Mouse (Mus musculus): ENCODE results near the gene Hcar1.

Gene Hcar1

DNA sequence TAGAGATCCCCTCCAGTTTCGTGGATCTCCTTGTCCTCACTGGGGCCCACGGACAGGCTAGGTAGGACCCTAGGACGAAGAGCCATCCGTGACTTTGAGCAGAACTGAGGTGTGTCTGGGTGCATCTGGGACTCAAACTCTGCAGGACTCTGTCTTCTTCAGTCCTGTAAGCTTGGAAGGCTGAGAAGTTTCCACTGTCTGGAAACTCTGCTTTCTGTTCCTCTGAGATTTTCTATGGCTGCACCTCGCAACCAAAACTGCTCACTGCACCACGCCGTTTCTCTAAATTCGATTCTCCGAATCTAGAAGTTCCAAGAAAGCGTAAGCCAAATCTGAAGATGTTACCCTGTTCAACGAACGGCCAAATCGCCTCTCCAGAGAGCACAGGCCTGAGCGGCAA lies 15.9 kb downstream of the Hcar1 start:
- no peak for DNase-seq (ENCODE audit: low spot score)

DNA sequence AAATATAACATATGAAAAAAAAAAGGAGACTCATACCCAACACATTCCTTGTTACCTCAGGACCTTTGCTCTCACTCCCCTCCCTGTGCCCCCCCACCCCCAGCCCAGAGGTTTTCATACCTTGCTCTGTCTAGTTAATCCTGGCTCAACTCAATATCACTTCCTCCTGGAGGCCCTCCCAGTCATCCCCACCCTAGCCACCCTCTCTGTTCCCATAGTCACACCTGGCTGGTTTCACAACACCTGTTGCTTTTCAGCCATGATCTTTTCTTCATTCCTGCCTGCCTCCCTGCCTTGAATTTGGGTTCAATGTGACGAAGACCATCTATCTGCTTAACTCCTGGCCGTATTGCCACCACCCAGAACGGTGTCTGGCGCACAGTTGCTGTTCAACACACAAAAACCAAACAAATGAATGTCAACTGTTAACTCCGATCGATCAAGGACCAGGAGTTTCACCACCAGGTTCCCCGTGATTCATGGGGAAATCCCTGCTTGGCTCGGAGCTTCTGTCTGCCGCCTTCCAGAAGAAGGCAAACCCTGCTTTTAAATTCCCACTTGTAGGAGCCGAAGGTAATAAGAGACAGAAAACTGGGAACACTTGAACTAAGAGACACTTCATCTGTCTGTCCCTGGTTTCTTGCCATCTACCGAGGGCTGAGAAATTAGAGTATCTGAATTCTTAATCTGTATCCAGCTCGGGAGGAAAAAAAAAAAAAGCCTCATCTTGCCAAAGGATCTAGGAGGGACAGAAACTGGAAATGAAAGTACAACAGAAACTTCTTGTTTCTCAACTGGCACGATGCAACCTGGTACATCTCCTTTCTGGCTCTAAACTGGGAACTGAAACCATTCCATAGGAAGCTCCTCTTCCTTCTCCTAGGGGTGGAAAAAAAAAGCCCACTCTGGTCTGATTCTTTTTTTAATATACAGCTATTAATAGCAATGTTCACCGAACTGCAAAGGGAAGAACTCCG lies 17.2 kb downstream of the Hcar1 start:
- DNase-seq (ENCODE audit: low spot score): no peak

DNA sequence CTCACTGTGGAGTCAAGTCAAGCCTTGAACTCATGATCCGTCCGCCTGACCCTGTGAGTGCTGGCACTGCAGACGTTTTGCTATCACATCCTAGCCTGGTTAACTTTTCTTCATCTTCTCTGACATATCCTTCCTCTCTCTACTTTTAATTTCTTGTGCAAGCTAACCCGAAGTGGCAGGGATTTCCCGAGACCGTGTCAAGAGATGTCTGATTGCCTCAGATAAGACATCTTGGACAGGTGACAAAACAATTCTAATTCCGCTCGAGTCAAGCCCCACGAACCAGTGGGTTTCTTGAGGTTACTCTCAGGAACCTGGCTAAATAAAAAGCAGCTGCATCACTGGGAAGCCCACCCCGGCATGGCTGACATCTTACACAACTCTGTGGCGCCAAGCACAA lies 21.0 kb downstream of the Hcar1 start:
- DNase-seq (ENCODE audit: low spot score): no peak

DNA sequence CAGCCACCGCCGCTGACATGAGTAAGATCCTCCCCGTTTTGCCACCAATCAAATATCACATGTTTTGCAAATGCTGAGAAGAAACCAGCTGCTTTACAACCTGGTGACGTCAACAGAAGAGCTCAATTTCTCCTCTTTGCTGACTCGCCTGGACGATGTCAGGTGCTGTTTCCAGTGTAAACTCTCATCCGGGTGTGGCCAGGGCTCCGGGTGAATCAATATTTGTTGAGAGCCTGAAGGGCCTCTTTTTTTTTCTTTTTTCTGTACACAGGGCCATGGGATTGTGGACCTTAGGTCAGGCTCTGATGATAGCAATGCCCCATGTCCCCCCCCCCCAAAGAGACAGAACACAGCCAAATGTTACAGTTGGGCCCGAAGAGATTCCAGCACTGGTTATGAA lies 25.3 kb downstream of the Hcar1 start:
- peak; percentile 48 for DNase-seq (ENCODE audit: low spot score)

DNA sequence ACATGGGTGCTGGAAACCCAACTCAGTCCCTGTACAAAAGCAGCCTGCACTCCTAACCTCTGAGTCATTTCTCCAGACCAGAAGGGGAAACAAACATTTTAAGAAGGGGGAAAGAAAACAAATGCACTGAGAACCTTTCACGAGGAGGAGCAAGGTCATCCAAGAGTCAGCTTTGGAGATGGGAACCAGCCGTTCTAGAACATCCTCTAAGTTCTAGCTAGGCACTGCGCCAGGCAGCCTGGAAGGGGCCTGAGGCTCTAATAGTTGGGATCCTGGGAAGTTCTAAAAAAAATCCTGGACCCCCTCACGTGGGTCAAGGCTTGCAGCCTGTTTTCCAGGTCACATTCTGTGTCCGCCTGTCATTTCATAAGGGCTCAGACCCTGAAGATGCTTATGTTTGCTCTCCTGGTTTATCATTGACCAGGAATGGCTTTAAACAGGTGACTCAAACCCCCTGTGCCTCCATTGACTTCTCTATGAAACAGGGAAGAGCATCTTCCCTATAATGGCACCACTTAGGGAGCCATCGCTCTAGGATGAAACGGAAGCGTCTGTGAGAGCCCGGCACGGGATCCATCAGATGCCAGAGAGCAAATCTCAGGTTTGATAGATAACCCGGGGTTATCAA lies 25.8 kb downstream of the Hcar1 start:
- no peak for DNase-seq (ENCODE audit: low spot score)

DNA sequence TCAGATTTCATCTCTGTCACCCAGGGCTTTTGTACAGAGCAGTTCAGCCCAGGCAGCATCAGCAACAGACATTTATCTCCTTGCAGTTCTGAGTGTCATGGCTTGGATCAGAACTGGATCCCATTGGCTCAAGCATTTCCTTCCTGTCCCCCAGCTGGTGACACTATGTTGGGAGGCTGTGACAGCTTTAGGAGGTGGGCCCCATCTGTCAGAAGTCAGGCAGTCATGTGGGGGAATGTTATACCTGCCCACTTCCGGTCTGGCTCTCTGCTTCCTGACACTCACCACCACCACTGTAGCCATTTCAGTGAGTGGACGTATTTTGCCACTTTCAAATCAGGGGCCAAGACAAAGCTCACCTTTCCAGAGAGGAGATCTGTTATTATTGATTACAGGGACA lies 28.4 kb downstream of the Hcar1 start:
- no peak for DNase-seq (ENCODE audit: low spot score)

DNA sequence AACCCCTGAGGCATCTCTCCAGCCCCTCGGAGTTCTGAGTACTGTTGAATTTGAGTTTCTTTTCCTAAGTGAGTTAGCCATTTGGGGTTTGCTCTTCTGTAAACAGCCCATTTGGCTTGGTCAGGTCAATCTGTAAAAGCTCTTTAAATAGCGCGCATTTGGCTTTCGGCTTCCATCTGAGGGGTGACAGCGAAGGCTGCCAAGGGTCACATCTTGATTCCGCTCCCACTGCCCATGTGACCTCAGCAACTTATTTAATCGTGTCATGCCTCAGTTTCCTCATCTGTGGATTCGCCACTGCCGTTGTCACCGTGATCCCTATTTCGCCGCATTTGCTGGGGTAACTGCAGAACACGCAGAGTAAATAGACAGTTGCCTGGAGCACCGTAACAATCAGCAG lies 35.5 kb downstream of the Hcar1 start:
- no peak for DNase-seq (ENCODE audit: low spot score)

DNA sequence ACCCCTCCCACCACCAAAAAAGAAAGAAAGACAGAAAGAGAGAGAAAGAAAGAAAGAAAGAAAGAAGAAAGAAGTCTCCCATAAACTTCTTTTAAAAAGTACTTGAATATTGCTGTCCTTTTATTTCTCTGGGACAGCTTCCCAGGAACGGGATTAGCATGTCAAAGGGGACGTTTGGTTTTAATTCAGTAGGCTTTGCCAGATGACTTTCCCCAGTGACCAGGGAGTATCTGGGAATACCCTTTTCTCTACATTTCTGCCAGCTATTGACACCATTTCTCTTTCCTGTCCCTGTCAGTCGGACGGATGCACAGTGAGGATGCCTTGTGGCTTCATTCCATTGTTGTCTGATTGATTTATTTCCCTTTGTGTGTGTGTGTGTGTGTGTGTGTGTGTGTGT lies 36.0 kb downstream of the Hcar1 start:
- no peak for DNase-seq (ENCODE audit: low spot score)

DNA sequence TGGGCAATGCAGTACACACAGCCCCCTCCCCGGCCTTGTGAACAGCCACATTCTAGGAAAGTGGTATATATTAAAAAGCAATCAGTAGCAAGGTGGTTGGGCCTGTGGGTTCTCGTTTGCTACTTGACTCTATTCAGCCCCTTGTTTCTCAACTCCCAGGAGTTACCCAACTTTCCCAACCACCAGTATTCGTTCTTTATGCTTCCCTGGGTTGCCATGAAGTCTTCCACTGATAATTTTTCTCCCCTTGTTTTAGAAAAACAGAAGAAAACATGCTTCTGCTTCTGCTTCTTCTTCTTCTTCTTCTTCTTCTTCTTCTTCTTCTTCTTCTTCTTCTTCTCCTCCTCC lies 36.9 kb downstream of the Hcar1 start:
- no peak for DNase-seq (ENCODE audit: low spot score)

DNA sequence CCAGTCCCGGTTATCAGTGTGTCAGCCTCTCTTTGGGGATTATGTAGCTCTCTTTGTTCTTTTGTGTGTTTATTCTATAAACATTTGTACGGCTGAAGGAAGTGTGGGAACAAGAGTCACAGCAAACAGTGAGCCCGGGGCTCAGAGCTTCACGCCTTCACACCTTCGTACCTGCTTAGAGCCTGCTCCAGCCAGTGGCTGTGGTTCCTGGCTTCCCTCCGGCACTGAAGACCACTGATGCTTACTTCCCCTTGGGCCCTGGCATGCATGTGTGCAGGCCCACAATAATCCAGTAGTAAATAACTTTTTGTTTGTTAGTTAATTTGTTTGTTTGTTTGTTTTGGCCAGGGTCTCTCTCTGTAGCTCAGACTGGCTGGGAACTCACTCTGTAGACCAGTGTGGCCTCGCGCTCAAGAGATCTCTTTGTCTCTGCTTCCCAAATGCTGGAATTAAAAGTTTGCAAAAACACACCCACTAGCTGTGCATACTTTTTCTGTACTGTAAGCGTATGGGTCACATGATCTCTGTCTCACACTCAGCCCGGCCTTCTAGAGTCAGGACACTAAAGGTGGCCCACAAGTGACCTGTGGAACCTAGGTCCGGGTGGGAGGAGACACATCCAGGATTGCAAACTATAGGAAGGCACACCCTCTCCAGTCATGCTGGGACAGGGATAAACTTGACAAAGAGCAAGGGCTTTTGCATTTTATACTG lies 37.4 kb downstream of the Hcar1 start:
- DNase-seq (ENCODE audit: low spot score): no peak

DNA sequence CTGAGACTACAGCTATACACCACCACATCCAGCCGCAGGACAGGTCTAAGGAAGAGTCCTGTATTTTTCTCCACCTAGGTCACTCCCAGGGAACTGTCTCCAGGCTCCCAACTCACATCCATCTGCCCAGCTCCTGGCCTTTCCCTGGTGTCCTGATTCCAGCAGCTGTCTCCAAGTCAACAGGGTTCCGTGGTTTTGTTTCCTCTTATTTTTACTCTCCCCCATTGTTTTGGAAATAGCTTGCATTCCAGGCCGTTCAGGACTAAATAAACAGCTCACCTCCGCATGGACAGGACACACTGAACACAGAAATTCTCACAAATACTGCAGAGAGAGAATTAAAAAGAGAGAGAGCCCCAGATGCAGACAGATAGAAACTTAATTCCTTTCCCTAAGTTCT lies 42.4 kb downstream of the Hcar1 start:
- DNase-seq (ENCODE audit: low spot score): no peak

DNA sequence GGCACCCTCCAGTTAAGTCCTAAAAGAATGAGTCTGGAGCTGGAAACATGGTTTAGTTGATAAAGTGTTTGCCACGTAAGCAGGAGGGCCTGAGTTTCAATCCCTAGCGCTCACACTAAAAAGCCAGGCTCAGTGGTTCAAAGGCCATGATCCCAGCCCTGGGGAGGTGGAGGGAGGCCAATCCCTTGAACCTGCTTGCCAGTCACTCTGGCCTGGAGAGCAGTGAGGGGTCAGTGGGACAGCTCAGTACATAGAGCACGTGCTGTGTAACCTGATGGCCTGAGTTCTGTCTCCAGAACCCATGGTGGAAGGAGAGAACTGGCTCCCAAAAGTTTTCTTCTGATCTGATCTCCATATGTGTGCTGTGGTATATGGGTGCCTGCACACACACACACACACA lies 45.0 kb downstream of the Hcar1 start:
- DNase-seq (ENCODE audit: low spot score): no peak

DNA sequence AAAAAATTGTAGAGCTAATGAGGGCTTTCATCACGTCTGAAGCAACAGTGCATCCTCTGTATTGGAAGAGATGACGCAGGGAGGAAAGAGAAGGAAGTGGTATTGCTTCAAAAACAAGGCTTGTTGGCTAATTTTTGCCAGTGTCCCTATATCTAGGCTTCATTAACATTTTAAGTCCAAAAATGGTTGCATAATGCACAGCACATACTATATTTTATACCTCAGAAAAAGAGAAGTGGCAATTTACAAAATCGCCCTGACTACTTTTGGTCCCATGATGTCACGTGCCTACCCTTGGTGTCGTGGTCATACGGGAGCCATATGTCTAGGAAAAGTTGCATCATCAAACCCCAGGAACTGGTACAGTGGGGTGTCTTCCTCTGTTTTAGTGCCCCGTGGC lies 47.5 kb downstream of the Hcar1 start:
- DNase-seq (ENCODE audit: low spot score): no peak

DNA sequence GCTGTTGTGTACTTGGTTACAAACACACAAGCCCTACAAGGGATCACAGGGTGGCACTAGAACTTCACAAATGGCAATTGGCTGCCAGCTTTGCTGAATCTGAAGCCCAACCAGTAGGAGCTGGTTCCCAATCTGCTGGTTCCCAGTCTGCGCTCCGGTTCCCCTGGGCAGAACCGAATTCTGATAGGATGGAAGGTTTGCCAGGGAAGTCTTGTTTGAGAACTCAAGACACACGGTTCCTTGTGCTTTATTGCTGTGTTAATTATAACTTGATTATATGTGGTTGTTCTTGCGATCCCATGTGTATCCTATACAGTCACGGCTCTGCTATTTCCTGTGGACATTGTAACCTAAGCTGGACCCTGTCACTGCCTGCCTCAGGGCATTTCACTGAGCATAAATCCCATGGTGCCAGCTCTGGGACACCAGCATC lies 52.1 kb downstream of the Hcar1 start:
- peak; percentile 52 for DNase-seq (ENCODE audit: low spot score)

All from urinary bladder, postnatal 14 days (tissue).